Mouse (Mus musculus) thymus, adult 2 months (tissue): ENCODE results near the gene 1700017B05Rik. TPM values are rescaled to one million over a fixed set of nuclear protein-coding genes. Genes with fewer than 3 reads are reported as not detected.

ENCODE experiments used
- DNase-seq: peaks from one replicate; pipeline ENCODE4 v3.0.0; 2021
- H3K27ac ChIP-seq: fragments of 200-500 bp; 2 replicates; pipeline ENCODE4 v1.5.1; 2012; ENCODE audit warnings: low read length, control low read depth; ENCODE audit not compliant: control insufficient read depth, insufficient read depth
- H3K27me3 ChIP-seq: fragments of 200-500 bp; 2 replicates; pipeline ENCODE4 v1.6.1; 2012; ENCODE audit warnings: mild to moderate bottlenecking, low read length, moderate library complexity, mixed read lengths; ENCODE audit not compliant: control insufficient read depth, insufficient read depth
- H3K36me3 ChIP-seq: fragments of 200-500 bp; 2 replicates; pipeline ENCODE4 v1.6.1; 2012; ENCODE audit warnings: mild to moderate bottlenecking, low read length, moderate library complexity; ENCODE audit not compliant: control insufficient read depth, insufficient read depth
- H3K4me1 ChIP-seq: fragments of 200-500 bp; replicated peaks from 2 replicates; pipeline ENCODE4 v1.6.1; 2012; ENCODE audit warnings: low read length; ENCODE audit not compliant: control insufficient read depth, insufficient read depth
- H3K4me3 ChIP-seq: fragments of 200-500 bp; 2 replicates; pipeline ENCODE4 v1.5.1; 2012; ENCODE audit warnings: mild to moderate bottlenecking, low read length, control low read depth, moderate library complexity; ENCODE audit not compliant: control insufficient read depth, insufficient read depth
- CTCF ChIP-seq: fragments of 200-500 bp; IDR thresholded peaks from 2 replicates; pipeline ENCODE4 v1.5.1; 2012; ENCODE audit warnings: mild to moderate bottlenecking, control low read depth, low read length, moderate library complexity, borderline replicate concordance; ENCODE audit not compliant: control insufficient read depth, poor library complexity, insufficient read depth; ENCODE audit errors: extremely low read depth
- POLR2A ChIP-seq: fragments of 200-500 bp; IDR thresholded peaks from 2 replicates; pipeline ENCODE4 v1.6.1; 2012; ENCODE audit warnings: mild to moderate bottlenecking, low read length, control low read depth, moderate library complexity; ENCODE audit not compliant: control insufficient read depth, poor library complexity, insufficient read depth; ENCODE audit errors: extremely low read depth
- WGBS: fragments of 180-500 bp; shearing (Covaris S2); methylation state at CpG from one replicate; pipeline ENCODE4 v1.1.7; 2018; 5-methylcytosine and 5-hydroxymethylcytosine counted together
- polyA plus RNA-seq: library from polyadenylated mRNA; depleted of rRNA; stranded (reverse); fragments of >200 nt; gene quantifications from 2 replicates; pipeline ENCODE4 v1.2.3, GENCODE M21; 2012

The 1700017B05Rik gene
- polyA plus RNA-seq, 1 experiment, result 43.5 TPM

DNA sequence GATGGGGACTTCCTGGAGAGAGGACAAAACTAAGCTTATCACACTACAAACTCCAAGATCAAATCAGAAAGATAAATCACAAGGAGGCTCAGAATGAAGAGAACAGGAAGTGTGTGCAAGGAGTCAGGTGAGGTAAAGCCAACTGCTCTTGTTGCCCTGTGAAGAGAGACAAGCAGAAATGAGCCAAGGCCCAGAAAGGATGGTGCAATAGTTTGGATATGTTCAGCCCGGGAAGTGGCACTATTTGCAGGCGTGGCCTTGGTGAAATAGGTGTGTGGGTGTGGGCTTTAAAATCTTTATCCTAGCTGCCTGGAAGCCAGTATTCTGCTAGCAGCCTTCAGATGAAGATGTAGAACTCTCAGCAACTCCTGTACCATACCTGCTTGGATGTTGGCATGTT is 38.4 kb upstream of the 1700017B05Rik start:
- 75% methylated on average over 2 of the region's 2 CpGs for WGBS
- DNase-seq, result no peak
- H3K4me3 ChIP-seq, result no peak overlapping the region
- H3K27ac ChIP-seq, result no peak overlapping the region
- H3K4me1 ChIP-seq, result peaks cover 21% of the 10 kb centered on the region
- no peaks in the 10 kb centered on the region for H3K36me3 ChIP-seq
- no peaks in the 10 kb centered on the region for H3K27me3 ChIP-seq
- TF ChIP-seq POLR2A (no peak), CTCF (no peak)

DNA sequence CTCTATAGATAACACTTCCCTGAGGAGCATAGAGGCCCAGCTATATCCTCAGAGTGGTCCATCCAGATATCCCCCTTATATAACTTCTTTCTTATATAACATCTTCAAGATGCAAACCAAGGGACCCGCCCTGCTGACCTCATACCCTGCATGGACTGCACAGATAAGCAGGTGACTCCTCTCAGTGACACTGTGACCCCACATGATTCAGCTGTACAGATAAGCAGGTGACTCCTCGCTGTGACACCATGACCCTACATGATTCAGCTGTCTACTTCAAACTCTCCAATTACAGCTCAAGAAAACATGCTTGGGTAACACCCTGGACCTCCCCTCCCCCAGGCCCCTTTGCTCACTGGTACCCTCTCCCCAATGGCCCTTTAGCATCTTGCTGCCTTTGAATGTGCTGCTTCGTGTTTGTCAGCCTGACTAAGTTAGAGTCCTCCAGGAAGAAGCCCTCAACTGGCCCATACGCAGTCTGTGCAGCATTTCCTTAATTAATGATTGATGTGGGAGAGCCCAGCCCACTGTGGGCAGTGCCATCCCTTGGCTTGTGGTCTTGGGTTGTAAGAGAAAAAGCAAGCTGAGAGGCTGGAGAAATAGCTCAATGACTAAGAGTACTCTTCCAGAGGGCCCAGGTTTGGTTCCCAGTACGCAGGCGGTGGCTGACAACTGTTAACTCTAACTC is 37.5 kb upstream of the 1700017B05Rik start:
- WGBS, result 56% methylated on average over 6 of the region's 6 CpGs
- no peaks in the 10 kb centered on the region for H3K27me3 ChIP-seq
- TF ChIP-seq CTCF (no peak), POLR2A (no peak)
- no peak overlapping the region for H3K4me3 ChIP-seq
- no peaks in the 10 kb centered on the region for H3K36me3 ChIP-seq
- H3K4me1 ChIP-seq, result peaks cover 21% of the 10 kb centered on the region
- H3K27ac ChIP-seq, result no peak overlapping the region
- no peak for DNase-seq

DNA sequence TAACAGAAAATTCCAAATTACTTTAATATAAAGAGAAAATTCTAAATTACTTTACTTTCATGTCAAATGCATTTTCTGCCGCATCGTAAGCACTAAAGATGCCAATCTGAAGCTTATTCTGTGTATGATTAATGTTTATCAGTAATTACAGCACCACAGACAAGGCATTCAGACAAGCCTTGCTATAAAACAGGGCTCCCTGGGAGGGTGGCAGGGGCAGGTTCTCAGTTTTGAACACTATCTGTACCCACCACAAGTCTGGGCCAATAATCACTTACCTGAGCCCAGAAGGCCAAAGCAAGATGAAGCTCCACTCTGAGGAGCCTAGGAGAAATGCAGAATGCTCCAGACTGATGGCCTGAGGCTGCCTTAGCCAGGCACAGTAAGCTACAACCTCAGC is 35.5 kb upstream of the 1700017B05Rik start:
- TF ChIP-seq CTCF, result no peak
- TF ChIP-seq POLR2A, result no peak
- Histone ChIP-seq H3K27me3 (no peaks in the 10 kb centered on the region), H3K27ac (no peak overlapping the region), H3K4me3 (no peak overlapping the region), H3K4me1 (peaks cover 21% of the 10 kb centered on the region), H3K36me3 (no peaks in the 10 kb centered on the region)
- 98% methylated on average over 2 of the region's 2 CpGs for WGBS
- no peak for DNase-seq

DNA sequence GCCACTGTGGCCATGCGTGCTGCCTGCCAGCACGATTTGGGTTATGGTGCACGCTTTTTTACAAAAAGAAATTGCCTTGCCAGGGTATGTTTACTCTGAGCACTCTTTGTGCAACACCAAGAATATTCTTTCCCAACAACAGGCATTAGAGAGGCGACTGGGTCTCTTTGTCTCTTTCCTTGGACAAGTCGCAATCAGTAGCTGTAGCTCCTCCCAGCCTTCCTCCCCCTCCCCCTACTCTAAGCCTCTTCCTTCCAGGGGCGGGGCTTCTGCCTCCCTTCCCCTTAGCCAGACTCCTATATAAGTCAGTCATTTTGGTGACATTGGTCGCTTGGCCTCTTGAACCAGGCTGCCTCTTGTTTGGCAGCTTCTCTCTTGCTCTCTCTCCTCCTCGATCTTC is 33.9 kb upstream of the 1700017B05Rik start:
- DNase-seq, result no peak
- no peak for TF ChIP-seq CTCF
- TF ChIP-seq POLR2A, result no peak

DNA sequence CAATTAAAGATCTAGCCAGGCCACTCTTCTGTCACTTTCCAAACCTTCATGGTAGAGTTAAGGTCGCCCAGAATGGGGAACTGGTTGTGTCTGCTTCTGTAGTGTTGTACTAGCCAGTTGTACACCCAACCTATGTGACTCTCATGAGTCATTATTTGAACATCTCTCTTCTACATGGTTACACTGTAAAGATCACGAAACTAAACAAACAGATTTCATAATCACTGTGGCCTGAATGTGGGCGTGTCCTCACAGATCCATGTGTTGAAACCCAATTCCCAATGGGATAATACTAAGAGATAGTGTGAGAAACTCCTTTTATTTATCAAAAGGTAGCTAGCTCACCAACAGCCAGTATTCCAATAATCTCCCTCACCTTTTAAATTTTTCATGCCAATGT is 33.3 kb upstream of the 1700017B05Rik start:
- Histone ChIP-seq H3K27me3 (no peaks in the 10 kb centered on the region), H3K36me3 (no peaks in the 10 kb centered on the region), H3K4me1 (peaks cover 13% of the 10 kb centered on the region), H3K4me3 (no peak overlapping the region), H3K27ac (no peak overlapping the region)
- TF ChIP-seq POLR2A, result no peak
- no peak for TF ChIP-seq CTCF
- WGBS, result 88% methylated on average over 3 of the region's 3 CpGs
- no peak for DNase-seq

More for the DNA sequence above, 33.9 kb upstream of the 1700017B05Rik start:
- Histone ChIP-seq H3K27ac (no peak overlapping the region), H3K4me3 (no peak overlapping the region), H3K27me3 (no peaks in the 10 kb centered on the region), H3K4me1 (peaks cover 15% of the 10 kb centered on the region), H3K36me3 (no peaks in the 10 kb centered on the region)
- WGBS, result 91% methylated on average over 8 of the region's 8 CpGs

DNA sequence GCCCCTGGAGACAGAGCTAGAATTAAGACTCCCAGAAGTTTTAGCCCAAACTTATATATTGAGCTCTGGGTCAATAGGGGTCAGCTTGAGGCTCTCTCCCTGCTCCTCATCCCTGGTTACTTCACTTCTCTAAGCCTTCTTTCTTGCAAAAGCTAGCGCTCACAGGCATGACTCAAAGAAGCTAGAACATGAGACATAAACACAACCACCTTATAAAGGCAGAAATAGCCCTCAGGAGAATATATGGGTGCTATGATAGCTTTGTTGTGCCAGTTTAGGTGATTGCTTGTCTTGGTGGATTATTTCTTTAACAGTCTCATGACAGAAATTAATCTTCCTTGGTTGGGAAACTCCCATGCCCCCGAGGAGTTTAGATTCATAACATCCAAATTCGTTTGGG is 32.5 kb upstream of the 1700017B05Rik start:
- no peak overlapping the region for H3K4me3 ChIP-seq
- no peaks in the 10 kb centered on the region for H3K36me3 ChIP-seq
- no peaks in the 10 kb centered on the region for H3K27me3 ChIP-seq
- no peak for DNase-seq
- no peak for TF ChIP-seq CTCF
- 0 out of 2 replicates have a peak, but pooled peaks cover 6% of the 10 kb centered on the region for H3K4me1 ChIP-seq
- no peak overlapping the region for H3K27ac ChIP-seq
- WGBS, result 93% methylated on average over 3 of the region's 3 CpGs

DNA sequence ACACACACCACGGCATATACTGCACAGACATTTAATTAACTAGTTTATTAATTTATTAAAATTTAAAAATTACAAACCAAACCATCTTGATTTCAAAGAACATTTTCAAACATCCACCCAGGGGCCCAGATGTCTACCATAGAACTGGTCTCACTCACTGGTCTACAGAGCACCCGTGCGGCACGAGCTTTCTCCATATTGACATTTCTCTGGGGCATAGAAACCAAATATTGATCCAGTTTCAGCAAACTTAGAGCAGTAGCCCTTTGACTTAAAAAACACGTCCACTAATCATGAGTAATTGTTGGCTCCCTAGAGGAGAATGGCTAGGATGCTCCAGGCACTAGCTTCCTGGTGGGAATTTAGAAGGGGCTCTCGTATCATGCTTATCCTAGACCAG is 24.8 kb upstream of the 1700017B05Rik start:
- H3K27ac ChIP-seq, result no peak overlapping the region

More for the DNA sequence above, 24.8 kb upstream of the 1700017B05Rik start:
- Histone ChIP-seq H3K4me1 (no peaks in the 10 kb centered on the region), H3K36me3 (no peaks in the 10 kb centered on the region), H3K27me3 (no peaks in the 10 kb centered on the region), H3K4me3 (no peak overlapping the region)
- WGBS, result 97% methylated on average over 6 of the region's 6 CpGs
- TF ChIP-seq CTCF, result no peak
- no peak for TF ChIP-seq POLR2A
- no peak for DNase-seq
